Mouse (Mus musculus) adrenal gland, adult 8-10 months (tissue): ENCODE measurements at regions not wholly inside any gene's neighbourhood (a gene's known extent, or its start where the extent isn't known, plus 50 kb on each side); places are given as distances from the start of the nearest gene placed in this dataset.
"Not testable (repeated sequence)": the region's sequence is repeated elsewhere in the genome, so short reads cannot be mapped to it uniquely, and the experiment has no call there.

ENCODE experiments used
- DNase-seq: peaks from one replicate; pipeline ENCODE4 v3.0.0; 2022

GRCm38 (mm10) chr1:43305349-43306278, 108.8 kb upstream of the Fhl2 start:
- DNase-seq, result no peak

GRCm38 (mm10) chr1:43310711-43311695, 114.2 kb upstream of the Fhl2 start:
- DNase-seq, result no peak

GRCm38 (mm10) chr1:43316331-43316730, 119.5 kb upstream of the Fhl2 start:
- DNase-seq, result not testable (repeated sequence)

GRCm38 (mm10) chr1:43317076-43317871, 120.5 kb upstream of the Fhl2 start:
- DNase-seq, result no peak

- not testable (repeated sequence) for DNase-seq
Measured at GRCm38 (mm10) chr1:43333488-43333887, 110.9 kb upstream of the Nck2 start.

- peak; percentile 61 for DNase-seq
Measured at GRCm38 (mm10) chr1:43337168-43337784, 107.1 kb upstream of the Nck2 start.

GRCm38 (mm10) chr1:43338096-43338915, 106.1 kb upstream of the Nck2 start:
- DNase-seq, result no peak

- no peak for DNase-seq
Measured at GRCm38 (mm10) chr1:43342848-43343247, 101.5 kb upstream of the Nck2 start.

- DNase-seq, result no peak
Measured at GRCm38 (mm10) chr1:43343410-43343809, 101.0 kb upstream of the Nck2 start.

- no peak for DNase-seq
Measured at GRCm38 (mm10) chr1:43344001-43344400, 100.4 kb upstream of the Nck2 start.

GRCm38 (mm10) chr1:43347152-43347551, 97.2 kb upstream of the Nck2 start:
- DNase-seq, result no peak

GRCm38 (mm10) chr1:43349966-43350365, 94.4 kb upstream of the Nck2 start:
- DNase-seq, result no peak

GRCm38 (mm10) chr1:43358191-43358590, 86.2 kb upstream of the Nck2 start:
- no peak for DNase-seq

- DNase-seq, result no peak
Measured at GRCm38 (mm10) chr1:43359662-43360061, 84.7 kb upstream of the Nck2 start.

- no peak for DNase-seq
Measured at GRCm38 (mm10) chr1:43360291-43360690, 84.1 kb upstream of the Nck2 start.

- no peak for DNase-seq
Measured at GRCm38 (mm10) chr1:43360741-43361140, 83.6 kb upstream of the Nck2 start.

- no peak for DNase-seq
Measured at GRCm38 (mm10) chr1:43361455-43361863, 82.9 kb upstream of the Nck2 start.

- DNase-seq, result no peak
Measured at GRCm38 (mm10) chr1:43362136-43362535, 82.2 kb upstream of the Nck2 start.

- peak; percentile 23 for DNase-seq
Measured at GRCm38 (mm10) chr1:43363178-43363577, 81.2 kb upstream of the Nck2 start.

- DNase-seq, result no peak
Measured at GRCm38 (mm10) chr1:43366433-43366832, 77.9 kb upstream of the Nck2 start.
